Mouse (Mus musculus): Measurements from ENCODE around the gene Qrich2. TPM values are rescaled to one million over a fixed set of nuclear protein-coding genes. Genes with fewer than 3 reads are reported as not detected.

The Qrich2 gene
- polyA plus RNA-seq, 1 experiment: not detected

GRCm38 (mm10) chr11:116459786-116460185, 6.3 kb downstream of the Qrich2 start:
- 51% methylated on average over 4 of the region's 4 CpGs for WGBS
- TF ChIP-seq CTCF (IDR thresholded peaks at IDR 0.05; ENCODE audit: insufficient read depth, low read depth, low read length) (no peak), POLR2A (IDR thresholded peaks at IDR 0.05; ENCODE audit: insufficient read depth, low read depth, low read length) (no peak)
- Histone ChIP-seq H3K4me1 (ENCODE audit: control insufficient read depth, insufficient read depth, low read length) (peaks cover 8% of the 10 kb centered on the region), H3K27ac (ENCODE audit: insufficient read depth, low read depth, low read length) (no peak overlapping the region), H3K4me3 (ENCODE audit: insufficient read depth, low read depth, low read length) (no peak overlapping the region)

- Histone ChIP-seq H3K27ac (ENCODE audit: insufficient read depth, low read depth, low read length) (no peak overlapping the region), H3K4me1 (ENCODE audit: control insufficient read depth, insufficient read depth, low read length) (no peaks in the 10 kb centered on the region), H3K4me3 (ENCODE audit: insufficient read depth, low read depth, low read length) (no peak overlapping the region)
- WGBS: 91% methylated on average over 8 of the region's 8 CpGs
- no peak for TF ChIP-seq POLR2A (IDR thresholded peaks at IDR 0.05; ENCODE audit: insufficient read depth, low read depth, low read length)
- no peak for TF ChIP-seq CTCF (IDR thresholded peaks at IDR 0.05; ENCODE audit: insufficient read depth, low read depth, low read length)
Observed at GRCm38 (mm10) chr11:116456234-116456633, 9.8 kb downstream of the Qrich2 start.

- 92% methylated on average over 10 of the region's 10 CpGs for WGBS
- no peaks in the 10 kb centered on the region for H3K4me1 ChIP-seq (ENCODE audit: control insufficient read depth, insufficient read depth, low read length)
- H3K27ac ChIP-seq (ENCODE audit: insufficient read depth, low read depth, low read length): no peak overlapping the region
- no peak overlapping the region for H3K4me3 ChIP-seq (ENCODE audit: insufficient read depth, low read depth, low read length)
- TF ChIP-seq CTCF (IDR thresholded peaks at IDR 0.05; ENCODE audit: insufficient read depth, low read depth, low read length) (no peak), POLR2A (IDR thresholded peaks at IDR 0.05; ENCODE audit: insufficient read depth, low read depth, low read length) (no peak)
Observed at GRCm38 (mm10) chr11:116453889-116454288, 12.2 kb downstream of the Qrich2 start.

GRCm38 (mm10) chr11:116449341-116449740, 16.7 kb downstream of the Qrich2 start:
- TF ChIP-seq POLR2A (IDR thresholded peaks at IDR 0.05; ENCODE audit: insufficient read depth, low read depth, low read length): no peak
- no peak for TF ChIP-seq CTCF (IDR thresholded peaks at IDR 0.05; ENCODE audit: insufficient read depth, low read depth, low read length)
- Histone ChIP-seq H3K4me1 (ENCODE audit: control insufficient read depth, insufficient read depth, low read length) (peaks cover 14% of the 10 kb centered on the region), H3K4me3 (ENCODE audit: insufficient read depth, low read depth, low read length) (no peak overlapping the region), H3K27ac (ENCODE audit: insufficient read depth, low read depth, low read length) (no peak overlapping the region)
- 93% methylated on average over 3 of the region's 3 CpGs for WGBS

- WGBS: 76% methylated on average over 5 of the region's 5 CpGs
- Histone ChIP-seq H3K27ac (ENCODE audit: insufficient read depth, low read depth, low read length) (no peak overlapping the region), H3K4me1 (ENCODE audit: control insufficient read depth, insufficient read depth, low read length) (peaks cover 14% of the 10 kb centered on the region), H3K4me3 (ENCODE audit: insufficient read depth, low read depth, low read length) (no peak overlapping the region)
- TF ChIP-seq CTCF (IDR thresholded peaks at IDR 0.05; ENCODE audit: insufficient read depth, low read depth, low read length): no peak
- no peak for TF ChIP-seq POLR2A (IDR thresholded peaks at IDR 0.05; ENCODE audit: insufficient read depth, low read depth, low read length)
Observed at GRCm38 (mm10) chr11:116447822-116448221, 18.2 kb downstream of the Qrich2 start.

GRCm38 (mm10) chr11:116446308-116446887, 19.6 kb downstream of the Qrich2 start:
- TF ChIP-seq CTCF (IDR thresholded peaks at IDR 0.05; ENCODE audit: insufficient read depth, low read depth, low read length): no peak
- TF ChIP-seq POLR2A (IDR thresholded peaks at IDR 0.05; ENCODE audit: insufficient read depth, low read depth, low read length): no peak
- H3K4me3 ChIP-seq (ENCODE audit: insufficient read depth, low read depth, low read length): no peak overlapping the region
- H3K4me1 ChIP-seq (ENCODE audit: control insufficient read depth, insufficient read depth, low read length): peaks cover 14% of the 10 kb centered on the region
- H3K27ac ChIP-seq (ENCODE audit: insufficient read depth, low read depth, low read length): no peak overlapping the region
- 15% methylated on average over 19 of the region's 19 CpGs for WGBS

GRCm38 (mm10) chr11:116445596-116446307, 20.3 kb downstream of the Qrich2 start:
- 40% methylated on average over 16 of the region's 16 CpGs for WGBS
- TF ChIP-seq CTCF (IDR thresholded peaks at IDR 0.05; ENCODE audit: insufficient read depth, low read depth, low read length) (peak; percentile 58), POLR2A (IDR thresholded peaks at IDR 0.05; ENCODE audit: insufficient read depth, low read depth, low read length) (no peak)
- Histone ChIP-seq H3K27ac (ENCODE audit: insufficient read depth, low read depth, low read length) (no peak overlapping the region), H3K4me3 (ENCODE audit: insufficient read depth, low read depth, low read length) (no peak overlapping the region), H3K4me1 (ENCODE audit: control insufficient read depth, insufficient read depth, low read length) (peaks cover 14% of the 10 kb centered on the region)

- WGBS: 88% methylated on average over 6 of the region's 6 CpGs
Observed at GRCm38 (mm10) chr11:116443935-116444334, 22.1 kb downstream of the Qrich2 start.

GRCm38 (mm10) chr11:116443311-116443710, 22.7 kb downstream of the Qrich2 start:
- TF ChIP-seq CTCF (IDR thresholded peaks at IDR 0.05; ENCODE audit: insufficient read depth, low read depth, low read length) (no peak), POLR2A (IDR thresholded peaks at IDR 0.05; ENCODE audit: insufficient read depth, low read depth, low read length) (no peak)
- Histone ChIP-seq H3K27ac (ENCODE audit: insufficient read depth, low read depth, low read length) (no peak overlapping the region), H3K4me3 (ENCODE audit: insufficient read depth, low read depth, low read length) (no peak overlapping the region), H3K4me1 (ENCODE audit: control insufficient read depth, insufficient read depth, low read length) (peaks cover 10% of the 10 kb centered on the region)
- 88% methylated on average over 6 of the region's 6 CpGs for WGBS

More at GRCm38 (mm10) chr11:116443935-116444334, 22.1 kb downstream of the Qrich2 start:
- no peak overlapping the region for H3K4me3 ChIP-seq (ENCODE audit: insufficient read depth, low read depth, low read length)
- no peak overlapping the region for H3K27ac ChIP-seq (ENCODE audit: insufficient read depth, low read depth, low read length)
- TF ChIP-seq POLR2A (IDR thresholded peaks at IDR 0.05; ENCODE audit: insufficient read depth, low read depth, low read length): no peak
- no peak for TF ChIP-seq CTCF (IDR thresholded peaks at IDR 0.05; ENCODE audit: insufficient read depth, low read depth, low read length)
- H3K4me1 ChIP-seq (ENCODE audit: control insufficient read depth, insufficient read depth, low read length): peaks cover 14% of the 10 kb centered on the region

Data from olfactory bulb, adult 2 months (tissue).